Mouse (Mus musculus): Measurements from ENCODE around the gene Gm36245.

GRCm38 (mm10) chr15:77598958-77599357, at the start of gene Gm36245:
- TF ChIP-seq RAD21 (IDR thresholded peaks at IDR 0.05; ENCODE audit: low read depth, low read length) (no peak), BHLHE40 (IDR thresholded peaks at IDR 0.05; ENCODE audit: borderline replicate concordance, low read depth, low read length) (no peak), TBP (IDR thresholded peaks at IDR 0.05; ENCODE audit: low read depth, low read length) (no peak), KAT2A (conservative IDR thresholded peaks at IDR 0.05; ENCODE audit: low read depth, low read length) (no peak)
